Mouse (Mus musculus): ENCODE measurements around the gene Gtf2a1. TPM values are rescaled to one million over a fixed set of nuclear protein-coding genes. Genes with fewer than 3 reads are reported as not detected.

Gtf2a1 gene
- total and polyA plus RNA-seq, 2 experiments from 2014 or later, result 25.6 to 35.2 TPM

DNA sequence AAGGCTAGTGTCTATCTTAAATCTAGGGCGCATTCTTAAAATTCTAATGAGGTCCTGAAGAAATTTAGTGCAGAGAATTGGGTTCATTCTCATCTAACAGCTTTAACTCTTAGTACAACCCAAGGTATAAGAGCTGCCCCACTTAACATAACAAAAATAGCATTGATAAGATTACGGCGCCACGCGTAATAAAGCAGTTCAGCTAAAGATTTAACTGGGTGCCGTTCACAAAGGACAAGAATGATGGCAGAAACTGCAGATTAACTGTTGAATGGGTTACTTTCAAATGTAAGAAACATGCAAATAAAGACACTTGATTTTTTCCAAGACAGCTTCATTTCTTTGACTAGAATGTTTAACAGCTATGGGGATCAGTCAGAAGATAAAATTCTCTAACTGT lies 6.9 kb downstream of the Gtf2a1 start:
- DNase-seq (ENCODE audit: low spot score), result no peak
- 59% methylated on average over 6 of the region's 6 CpGs for WGBS

DNA sequence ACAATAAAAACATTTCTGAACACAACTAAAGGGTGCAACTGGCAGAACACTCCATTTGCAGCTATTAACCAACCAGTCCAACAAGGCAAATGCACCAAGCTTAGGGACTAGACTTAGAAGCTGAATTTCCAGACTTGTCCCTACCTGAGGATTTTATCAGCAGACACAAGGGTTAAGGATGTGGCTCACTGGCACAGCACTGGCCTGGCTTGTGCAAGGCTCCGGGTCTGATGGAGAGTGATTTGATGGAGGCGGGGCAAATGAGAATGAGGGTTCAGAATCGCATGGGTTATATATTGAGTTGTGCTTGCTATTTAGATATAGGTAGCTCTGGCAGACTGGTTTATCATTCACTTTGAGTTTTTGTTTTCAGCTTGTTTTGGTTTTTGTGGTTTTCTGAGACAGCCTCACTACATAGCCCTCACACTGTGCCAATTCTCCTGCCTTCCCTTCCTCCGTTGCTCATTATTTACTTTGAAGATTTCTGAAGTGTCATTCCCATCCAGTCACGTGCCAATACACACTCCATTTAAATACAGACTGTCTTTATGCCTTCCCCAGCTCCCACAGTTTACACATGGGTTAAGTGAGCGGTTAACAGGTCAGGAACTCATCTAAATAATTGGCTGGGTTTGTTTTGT lies 7.8 kb downstream of the Gtf2a1 start:
- Histone ChIP-seq H3K9ac (replicated peaks; ENCODE audit: low read length) (no peak overlapping the region), H3K4me2 (ENCODE audit: low read depth, low read length) (no peak overlapping the region)

More for the DNA sequence above, 6.9 kb downstream of the Gtf2a1 start:
- no peaks in the 10 kb centered on the region for H3K9me3 ChIP-seq (ENCODE audit: low read length)
- H3K27ac ChIP-seq, result no peak overlapping the region
- no peak for TF ChIP-seq CTCF (IDR thresholded peaks at IDR 0.05; ENCODE audit: low read depth)
- peaks cover 12% of the 10 kb centered on the region; the same call in 1 of the 2 replicates for H3K36me3 ChIP-seq (ENCODE audit: insufficient read depth, low read length)
- peaks cover 5% of the 10 kb centered on the region for H3K4me1 ChIP-seq (ENCODE audit: insufficient read depth, low read length)
- no peak overlapping the region for H3K9ac ChIP-seq (replicated peaks; ENCODE audit: low read length)
- ATAC-seq, result no peak
- 0 out of 2 replicates have a peak overlapping the region, but pooled peaks have one; percentile 17 for H3K4me2 ChIP-seq (ENCODE audit: low read depth, low read length)
- H3K27me3 ChIP-seq (ENCODE audit: insufficient read depth, low read length), result no peaks in the 10 kb centered on the region
- H3K4me3 ChIP-seq (ENCODE audit: low read length), result no peak overlapping the region

GRCm38 (mm10) chr12:91581204-91582070 lies 8.8 kb downstream of the Gtf2a1 start:
- no peak overlapping the region for H3K4me3 ChIP-seq (ENCODE audit: low read length)
- WGBS, result 93% methylated on average over 6 of the region's 6 CpGs
- no peak overlapping the region for H3K4me2 ChIP-seq (ENCODE audit: low read depth, low read length)
- no peak overlapping the region for H3K9ac ChIP-seq (replicated peaks; ENCODE audit: low read length)
- no peak for TF ChIP-seq CTCF (IDR thresholded peaks at IDR 0.05; ENCODE audit: low read depth)
- H3K27me3 ChIP-seq (ENCODE audit: insufficient read depth, low read length), result no peaks in the 10 kb centered on the region
- H3K4me1 ChIP-seq (ENCODE audit: insufficient read depth, low read length), result no peaks in the 10 kb centered on the region
- H3K36me3 ChIP-seq (ENCODE audit: insufficient read depth, low read length), result peaks cover 15% of the 10 kb centered on the region; the same call in 1 of the 2 replicates
- DNase-seq (ENCODE audit: low spot score), result no peak
- no peak overlapping the region for H3K27ac ChIP-seq
- ATAC-seq, result no peak
- H3K9me3 ChIP-seq (ENCODE audit: low read length), result no peaks in the 10 kb centered on the region

More for the DNA sequence above, 7.8 kb downstream of the Gtf2a1 start:
- TF ChIP-seq CTCF (IDR thresholded peaks at IDR 0.05; ENCODE audit: low read depth), result no peak
- H3K27ac ChIP-seq, result no peak overlapping the region
- no peaks in the 10 kb centered on the region for H3K27me3 ChIP-seq (ENCODE audit: insufficient read depth, low read length)
- H3K36me3 ChIP-seq (ENCODE audit: insufficient read depth, low read length), result peaks cover 12% of the 10 kb centered on the region; the same call in 1 of the 2 replicates
- H3K4me3 ChIP-seq (ENCODE audit: low read length), result no peak overlapping the region
- H3K4me1 ChIP-seq (ENCODE audit: insufficient read depth, low read length), result peaks cover 5% of the 10 kb centered on the region
- 58% methylated on average over 6 of the region's 6 CpGs for WGBS
- no peak for ATAC-seq
- DNase-seq (ENCODE audit: low spot score), result no peak
- no peaks in the 10 kb centered on the region for H3K9me3 ChIP-seq (ENCODE audit: low read length)

DNA sequence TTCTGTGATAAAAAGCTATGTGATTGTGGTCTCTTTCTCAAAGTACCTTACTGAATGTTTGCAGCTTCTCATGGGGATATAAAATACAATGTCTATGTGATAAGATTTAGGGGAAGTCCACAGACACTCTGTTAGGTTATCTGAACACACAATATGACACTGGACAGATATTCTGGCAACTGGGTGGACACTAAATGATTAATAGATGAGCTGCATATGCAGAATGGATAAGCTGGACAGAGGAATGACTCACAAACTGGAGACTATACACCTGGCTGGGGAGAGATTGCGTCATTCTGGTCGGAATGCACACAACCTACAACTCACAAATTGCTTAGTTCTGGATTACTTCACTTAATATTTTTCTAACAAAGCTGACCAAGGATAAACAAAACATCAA lies 10.6 kb downstream of the Gtf2a1 start:
- no peak for ATAC-seq
- no peaks in the 10 kb centered on the region for H3K4me1 ChIP-seq (ENCODE audit: insufficient read depth, low read length)
- WGBS, result 100% methylated on average over 2 of the region's 2 CpGs
- peaks cover 17% of the 10 kb centered on the region; the same call in 1 of the 2 replicates for H3K36me3 ChIP-seq (ENCODE audit: insufficient read depth, low read length)
- no peaks in the 10 kb centered on the region for H3K9me3 ChIP-seq (ENCODE audit: low read length)
- H3K4me3 ChIP-seq (ENCODE audit: low read length), result no peak overlapping the region
- no peaks in the 10 kb centered on the region for H3K27me3 ChIP-seq (ENCODE audit: insufficient read depth, low read length)
- no peak for DNase-seq (ENCODE audit: low spot score)
- no peak for TF ChIP-seq CTCF (IDR thresholded peaks at IDR 0.05; ENCODE audit: low read depth)
- H3K4me2 ChIP-seq (ENCODE audit: low read depth, low read length), result no peak overlapping the region
- no peak overlapping the region for H3K27ac ChIP-seq
- no peak overlapping the region for H3K9ac ChIP-seq (replicated peaks; ENCODE audit: low read length)

GRCm38 (mm10) chr12:91571708-91572107 lies 18.6 kb downstream of the Gtf2a1 start:
- Histone ChIP-seq H3K4me2 (ENCODE audit: low read depth, low read length) (no peak overlapping the region), H3K27ac (no peak overlapping the region), H3K9me3 (ENCODE audit: low read length) (no peaks in the 10 kb centered on the region), H3K36me3 (ENCODE audit: insufficient read depth, low read length) (peaks cover 35% of the 10 kb centered on the region), H3K4me3 (ENCODE audit: low read length) (no peak overlapping the region), H3K9ac (replicated peaks; ENCODE audit: low read length) (no peak overlapping the region), H3K27me3 (ENCODE audit: insufficient read depth, low read length) (no peaks in the 10 kb centered on the region), H3K4me1 (ENCODE audit: insufficient read depth, low read length) (no peaks in the 10 kb centered on the region)
- 86% methylated on average over 2 of the region's 2 CpGs for WGBS
- no peak for ATAC-seq
- TF ChIP-seq CTCF (IDR thresholded peaks at IDR 0.05; ENCODE audit: low read depth), result no peak
- no peak for DNase-seq (ENCODE audit: low spot score)

DNA sequence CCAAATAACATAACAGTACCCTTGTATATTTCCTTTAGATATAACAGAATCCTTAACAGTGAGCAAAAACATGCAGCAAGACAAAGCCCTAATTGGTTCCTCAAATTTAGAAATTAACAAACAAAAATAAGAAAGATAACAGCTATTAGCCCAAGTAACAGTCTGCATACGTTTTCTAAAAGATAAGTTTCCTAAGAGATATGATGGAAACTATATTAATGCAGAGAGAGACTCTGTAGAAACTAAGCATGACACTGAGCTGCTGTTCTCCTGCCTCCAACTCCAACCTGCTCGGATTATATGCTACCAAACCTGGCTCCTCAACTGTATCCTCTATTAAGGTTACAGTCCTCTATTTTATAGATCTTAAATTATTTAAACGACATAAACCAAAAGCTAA lies 21.0 kb downstream of the Gtf2a1 start:
- Histone ChIP-seq H3K4me3 (ENCODE audit: low read length) (no peak overlapping the region), H3K36me3 (ENCODE audit: insufficient read depth, low read length) (peaks cover 31% of the 10 kb centered on the region), H3K27ac (no peak overlapping the region), H3K4me2 (ENCODE audit: low read depth, low read length) (no peak overlapping the region), H3K4me1 (ENCODE audit: insufficient read depth, low read length) (no peaks in the 10 kb centered on the region), H3K9me3 (ENCODE audit: low read length) (no peaks in the 10 kb centered on the region), H3K27me3 (ENCODE audit: insufficient read depth, low read length) (no peaks in the 10 kb centered on the region), H3K9ac (replicated peaks; ENCODE audit: low read length) (no peak overlapping the region)
- no peak for TF ChIP-seq CTCF (IDR thresholded peaks at IDR 0.05; ENCODE audit: low read depth)
- WGBS, result 88% methylated on average over 3 of the region's 3 CpGs
- ATAC-seq (no peak), DNase-seq (ENCODE audit: low spot score) (no peak)

All from hindbrain, postnatal 0 days (tissue).